Mouse (Mus musculus): ENCODE data around the gene Slc12a3.

Gene Slc12a3

GRCm38 (mm10) chr8:94328932-94329728 lies at the start of gene Slc12a3:
Gene Slc12a3 (plus strand): TSS chr8:94329201.
- DNase-seq = no peak

- DNase-seq = no peak
Measured at GRCm38 (mm10) chr8:94280001-94280613, 48.9 kb upstream of the Slc12a3 start.

- peak; percentile 25 for DNase-seq
Measured at GRCm38 (mm10) chr8:94282453-94282985, 46.5 kb upstream of the Slc12a3 start.

GRCm38 (mm10) chr8:94284204-94284603 lies 44.8 kb upstream of the Slc12a3 start:
- DNase-seq = no peak

GRCm38 (mm10) chr8:94290606-94291005 lies 38.4 kb upstream of the Slc12a3 start:
- no peak for DNase-seq

GRCm38 (mm10) chr8:94292072-94292471 lies 36.9 kb upstream of the Slc12a3 start:
- no peak for DNase-seq

- no peak for DNase-seq
Measured at GRCm38 (mm10) chr8:94292626-94293025, 36.4 kb upstream of the Slc12a3 start.

GRCm38 (mm10) chr8:94295687-94296086 lies 33.3 kb upstream of the Slc12a3 start:
- DNase-seq = no peak

- DNase-seq = no peak
Measured at GRCm38 (mm10) chr8:94296312-94296991, 32.5 kb upstream of the Slc12a3 start.

- no peak for DNase-seq
Measured at GRCm38 (mm10) chr8:94297101-94297500, 31.9 kb upstream of the Slc12a3 start.

GRCm38 (mm10) chr8:94300809-94301208 lies 28.2 kb upstream of the Slc12a3 start:
- DNase-seq = no peak

GRCm38 (mm10) chr8:94304412-94304811 lies 24.6 kb upstream of the Slc12a3 start:
- no peak for DNase-seq

- no peak for DNase-seq
Measured at GRCm38 (mm10) chr8:94306989-94307513, 21.9 kb upstream of the Slc12a3 start.

GRCm38 (mm10) chr8:94307652-94308051 lies 21.3 kb upstream of the Slc12a3 start:
- no peak for DNase-seq

- DNase-seq = no peak
Measured at GRCm38 (mm10) chr8:94314069-94314468, 14.9 kb upstream of the Slc12a3 start.

GRCm38 (mm10) chr8:94317249-94317648 lies 11.8 kb upstream of the Slc12a3 start:
- no peak for DNase-seq

GRCm38 (mm10) chr8:94317691-94318090 lies 11.3 kb upstream of the Slc12a3 start:
- no peak for DNase-seq

GRCm38 (mm10) chr8:94320036-94320435 lies 9.0 kb upstream of the Slc12a3 start:
- DNase-seq = no peak

GRCm38 (mm10) chr8:94322083-94322482 lies 6.9 kb upstream of the Slc12a3 start:
- DNase-seq = no peak

GRCm38 (mm10) chr8:94323041-94323440 lies 6.0 kb upstream of the Slc12a3 start:
- DNase-seq = no peak

- no peak for DNase-seq
Measured at GRCm38 (mm10) chr8:94324071-94324470, 4.9 kb upstream of the Slc12a3 start.

- DNase-seq = no peak
Measured at GRCm38 (mm10) chr8:94326016-94326415, 3.0 kb upstream of the Slc12a3 start.

GRCm38 (mm10) chr8:94330733-94331132 lies 1.7 kb downstream of the Slc12a3 start:
- DNase-seq = no peak
